Mouse (Mus musculus) liver, embryonic 16.5 days (tissue): ENCODE measurements at regions not wholly inside any gene's neighbourhood (a gene's known extent, or its start where the extent isn't known, plus 50 kb on each side); places are given as distances from the start of the nearest gene placed in this dataset. TPM values are rescaled to one million over a fixed set of nuclear protein-coding genes. Genes with fewer than 3 reads are reported as not detected.

Experiments used
- ATAC-seq: fragments of 200-750 bp; cut with Nextera tagmentation; 2 replicates; pipeline ENCODE4 v1.8.0; 2017; ENCODE audit warnings: low read depth, mild to moderate bottlenecking, moderate number of reproducible peaks, moderate library complexity
- H3K27ac ChIP-seq: fragments of 300-500 bp; sonication (generic); 2 replicates; pipeline ENCODE4 v1.5.1; 2014; ENCODE audit warnings: mild to moderate bottlenecking, low read length
- H3K27me3 ChIP-seq: fragments of 300-500 bp; sonication (generic); 2 replicates; pipeline ENCODE4 v1.6.1; 2014; ENCODE audit warnings: low read depth, low read length, mixed read lengths; ENCODE audit not compliant: control insufficient read depth, insufficient read depth
- H3K36me3 ChIP-seq: fragments of 300-500 bp; sonication (generic); 2 replicates; pipeline ENCODE4 v1.6.1; 2014; ENCODE audit warnings: mild to moderate bottlenecking; ENCODE audit not compliant: control insufficient read depth, insufficient read depth
- H3K4me1 ChIP-seq: fragments of 300-500 bp; sonication (generic); 2 replicates; pipeline ENCODE4 v1.6.1; 2014; ENCODE audit warnings: low read depth, low read length, mixed read lengths; ENCODE audit not compliant: control insufficient read depth
- H3K4me2 ChIP-seq: fragments of 300-500 bp; sonication (generic); 2 replicates; pipeline ENCODE4 v1.6.1; 2014; ENCODE audit warnings: low read depth, low read length, mixed read lengths
- H3K4me3 ChIP-seq: fragments of 300-500 bp; sonication (generic); 2 replicates; pipeline ENCODE4 v1.5.1; 2014; ENCODE audit warnings: low read depth, mild to moderate bottlenecking, low read length
- H3K9ac ChIP-seq: fragments of 300-500 bp; sonication (generic); 2 replicates; pipeline ENCODE4 v1.6.1; 2014; ENCODE audit warnings: low read depth, low read length
- H3K9me3 ChIP-seq: fragments of 300-500 bp; sonication (generic); replicated peaks from 2 replicates; pipeline ENCODE4 v1.6.1; 2016; ENCODE audit warnings: low read length; ENCODE audit not compliant: control insufficient read depth
- WGBS: fragments of 180-500 bp; shearing (Covaris S2); extraction: QIAGEN DNeasy Blood & Tissue Kit; methylation state at CpG from one replicate; pipeline ENCODE4 v1.1.7; 2014; ENCODE audit not compliant: insufficient replicate concordance; 5-methylcytosine and 5-hydroxymethylcytosine counted together
- microRNA-seq: library from miRNA; unstranded; fragments of <30 nt; microRNA quantifications from one replicate; pipeline ENCODE4, GENCODE M21; 2016

DNA sequence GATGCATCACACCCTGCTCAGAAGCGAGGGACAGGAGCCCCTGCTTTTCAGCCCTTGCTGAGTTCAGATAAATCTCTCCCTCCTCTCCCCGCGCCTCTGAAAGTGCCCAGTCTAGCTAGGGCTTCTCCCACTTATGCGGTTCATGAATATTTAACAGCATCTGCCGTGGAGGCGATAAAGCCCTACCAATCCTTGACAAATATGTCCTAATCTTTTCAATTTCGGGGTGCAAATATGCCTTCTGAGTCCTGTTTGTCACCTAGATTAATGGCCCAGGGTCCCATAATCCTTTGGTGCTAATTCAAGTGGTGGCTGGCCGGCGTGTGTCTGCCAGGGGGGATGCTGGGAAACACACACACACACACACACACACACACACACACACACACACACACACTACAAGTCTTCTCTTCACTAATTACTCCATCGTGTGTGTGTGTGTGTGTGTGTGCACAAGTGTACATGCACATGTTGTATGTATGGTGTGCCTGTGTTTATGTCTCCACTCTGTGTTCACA lies 65.5 kb upstream of the Lhx5 start:
- H3K4me1 ChIP-seq: no peaks in the 10 kb centered on the region
- no peak for ATAC-seq
- no peaks in the 10 kb centered on the region for H3K9me3 ChIP-seq
- H3K27me3 ChIP-seq: no peaks in the 10 kb centered on the region; the same call in 1 of the 2 replicates
- H3K9ac ChIP-seq: no peak overlapping the region
- no peak overlapping the region for H3K4me3 ChIP-seq
- H3K36me3 ChIP-seq: no peaks in the 10 kb centered on the region
- H3K4me2 ChIP-seq: no peak overlapping the region
- no peak overlapping the region for H3K27ac ChIP-seq
- WGBS: 34% methylated on average over 10 of the region's 10 CpGs

DNA sequence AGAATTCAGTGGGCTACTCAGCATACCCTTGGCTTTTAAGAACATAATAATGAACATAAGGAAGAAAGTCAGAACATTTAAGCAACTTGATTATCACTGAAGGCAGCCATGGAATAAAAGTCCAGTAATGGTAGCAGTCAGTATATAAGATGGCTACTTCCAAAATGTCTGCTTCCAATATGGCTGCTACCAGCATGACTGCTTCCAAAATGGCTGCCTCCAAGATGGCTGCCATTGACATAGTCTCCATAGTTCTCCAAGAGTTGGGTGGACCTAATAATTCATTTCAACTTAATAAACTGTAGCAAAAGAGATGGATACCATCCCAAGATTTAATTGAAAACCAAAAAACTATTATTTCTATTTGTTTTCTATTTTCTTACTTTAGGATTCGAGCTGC lies 62.7 kb upstream of the Lhx5 start:
- no peaks in the 10 kb centered on the region for H3K36me3 ChIP-seq
- ATAC-seq: no peak
- no peaks in the 10 kb centered on the region; the same call in none of the 2 replicates for H3K27me3 ChIP-seq
- no peak overlapping the region for H3K4me3 ChIP-seq
- no peak overlapping the region for H3K9ac ChIP-seq
- WGBS: 61% methylated on average over 1 of the region's 1 CpGs
- no peak overlapping the region for H3K4me2 ChIP-seq
- no peaks in the 10 kb centered on the region for H3K9me3 ChIP-seq
- no peak overlapping the region for H3K27ac ChIP-seq
- no peaks in the 10 kb centered on the region for H3K4me1 ChIP-seq

DNA sequence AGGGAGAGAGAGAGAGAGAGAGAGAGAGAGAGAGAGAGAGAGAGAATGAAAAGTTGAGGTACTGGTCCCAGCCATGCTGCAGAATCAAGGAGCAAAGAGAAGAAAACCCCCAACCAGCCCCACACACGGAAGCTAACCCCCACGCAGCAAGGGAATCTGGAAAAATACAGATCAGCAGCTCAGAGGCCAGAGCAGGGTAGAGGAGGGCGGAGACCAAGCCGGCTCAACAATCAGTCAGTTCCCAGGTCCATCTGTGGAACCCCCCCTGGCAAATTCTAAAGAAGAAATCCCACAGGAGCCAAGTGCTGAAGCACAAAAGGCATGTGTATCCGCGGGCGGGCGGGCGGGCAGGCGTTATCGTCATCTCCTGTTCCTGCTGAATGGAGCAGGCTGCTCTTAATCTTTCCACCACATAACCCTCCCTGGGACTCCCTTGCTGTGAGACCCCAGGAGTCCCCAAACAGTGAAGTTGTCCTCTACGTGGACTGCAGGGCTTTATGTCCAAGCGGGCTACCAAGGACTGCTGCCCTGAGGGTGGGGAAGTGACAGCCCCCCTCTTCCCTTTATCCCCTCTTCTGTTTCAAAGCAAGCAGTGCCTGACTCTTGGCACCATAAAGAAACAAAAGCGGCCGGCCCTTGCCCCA lies 60.2 kb upstream of the Lhx5 start:
- WGBS: 11% methylated on average over 15 of the region's 15 CpGs
- no peak for ATAC-seq
- Histone ChIP-seq H3K9me3 (no peaks in the 10 kb centered on the region), H3K27me3 (no peaks in the 10 kb centered on the region; the same call in none of the 2 replicates), H3K36me3 (no peaks in the 10 kb centered on the region), H3K4me3 (no peak overlapping the region), H3K4me2 (no peak overlapping the region), H3K27ac (no peak overlapping the region), H3K4me1 (no peaks in the 10 kb centered on the region), H3K9ac (no peak overlapping the region)

DNA sequence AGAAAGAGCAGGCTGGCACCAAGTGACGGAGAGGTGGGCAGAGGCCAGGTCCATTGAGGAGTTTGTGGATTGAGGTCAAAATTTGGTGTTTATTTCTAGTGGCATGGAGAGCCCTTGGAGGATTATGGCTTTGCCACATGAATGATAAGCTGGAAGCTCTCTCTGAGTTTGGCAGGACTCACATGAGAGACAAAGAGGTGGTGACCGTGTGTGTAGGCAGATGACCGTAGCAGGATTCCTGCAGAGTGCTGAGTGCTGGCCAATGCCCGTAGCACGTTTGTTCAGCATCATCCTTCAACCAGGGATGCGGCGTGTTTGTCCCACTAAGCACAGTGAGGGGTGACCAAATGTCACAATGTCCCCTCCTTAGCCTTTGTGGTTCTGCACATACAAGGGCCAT lies 58.1 kb upstream of the Lhx5 start:
- Histone ChIP-seq H3K27ac (no peak overlapping the region), H3K9ac (no peak overlapping the region)

More for the DNA sequence above, 58.1 kb upstream of the Lhx5 start:
- WGBS: 68% methylated on average over 7 of the region's 7 CpGs
- Histone ChIP-seq H3K27me3 (no peaks in the 10 kb centered on the region; the same call in none of the 2 replicates), H3K4me2 (no peak overlapping the region), H3K4me3 (no peak overlapping the region), H3K4me1 (no peaks in the 10 kb centered on the region), H3K9me3 (no peaks in the 10 kb centered on the region), H3K36me3 (no peaks in the 10 kb centered on the region)
- ATAC-seq: no peak

Small RNAs in the stretch of these regions (microRNA-seq; reads per million reads assigned to microRNA genes)
- not detected for gene Gm26474
